Mouse (Mus musculus) midbrain, embryonic 14.5 days (tissue): ENCODE measurements around the gene Odf3b. TPM values are rescaled to one million over a fixed set of nuclear protein-coding genes. Genes with fewer than 3 reads are reported as not detected.

Source experiments
- ATAC-seq: fragments of 200-750 bp; cut with Nextera tagmentation; 2 replicates; pipeline ENCODE4 v1.8.0; 2017; ENCODE audit warnings: moderate number of reproducible peaks, moderate library complexity; ENCODE audit not compliant: low FRiP score, low TSS enrichment
- DNase-seq: peaks from one replicate; pipeline ENCODE4 v3.0.0-alpha.2; 2015
- H3K27ac ChIP-seq: fragments of 300-500 bp; sonication (generic); replicated peaks from 2 replicates; pipeline ENCODE4 v1.5.1; 2014; ENCODE audit warnings: mild to moderate bottlenecking, low read depth, low read length, moderate library complexity
- H3K27me3 ChIP-seq: fragments of 300-500 bp; sonication (generic); 2 replicates; pipeline ENCODE4 v1.6.1; 2014; ENCODE audit warnings: low read length, control low read depth, mixed read lengths; ENCODE audit not compliant: control insufficient read depth, insufficient read depth
- H3K36me3 ChIP-seq: fragments of 300-500 bp; sonication (generic); 2 replicates; pipeline ENCODE4 v1.6.1; 2014; ENCODE audit warnings: low read length, control low read depth; ENCODE audit not compliant: control insufficient read depth, insufficient read depth
- H3K4me1 ChIP-seq: fragments of 300-500 bp; sonication (generic); 2 replicates; pipeline ENCODE4 v1.6.1; 2014; ENCODE audit warnings: mild to moderate bottlenecking, antibody characterized with exemption, low read length, control low read depth; ENCODE audit not compliant: control insufficient read depth, insufficient read depth
- H3K4me2 ChIP-seq: fragments of 300-500 bp; sonication (generic); 2 replicates; pipeline ENCODE4 v1.6.1; 2014; ENCODE audit warnings: mild to moderate bottlenecking, low read length, moderate library complexity
- H3K4me3 ChIP-seq: fragments of 300-500 bp; sonication (generic); replicated peaks from 2 replicates; pipeline ENCODE4 v1.5.1; 2014; ENCODE audit warnings: low read depth, low read length
- H3K9ac ChIP-seq: fragments of 300-500 bp; sonication (generic); replicated peaks from 2 replicates; pipeline ENCODE4 v1.6.1; 2014; ENCODE audit warnings: mild to moderate bottlenecking, low read length, moderate library complexity
- H3K9me3 ChIP-seq: fragments of 300-500 bp; sonication (generic); 2 replicates; pipeline ENCODE4 v1.6.1; 2016; ENCODE audit warnings: low read length, control low read depth, mixed read lengths; ENCODE audit not compliant: control insufficient read depth
- WGBS: fragments of 180-500 bp; shearing (Covaris S2); extraction: QIAGEN DNeasy Blood & Tissue Kit; methylation state at CpG from one replicate; pipeline ENCODE4 v1.1.7; 2014; 5-methylcytosine and 5-hydroxymethylcytosine counted together
- polyA plus RNA-seq: library from polyadenylated mRNA; unstranded; fragments of >200 nt; fragmentation: Nextera tagmentation; extraction: Ambion mirVana; gene quantifications from 2 replicates; pipeline ENCODE4 v1.2.1, GENCODE M21; 2014

Odf3b gene
- polyA plus RNA-seq, 1 experiment from 2014 or later: 0.82 TPM

DNA sequence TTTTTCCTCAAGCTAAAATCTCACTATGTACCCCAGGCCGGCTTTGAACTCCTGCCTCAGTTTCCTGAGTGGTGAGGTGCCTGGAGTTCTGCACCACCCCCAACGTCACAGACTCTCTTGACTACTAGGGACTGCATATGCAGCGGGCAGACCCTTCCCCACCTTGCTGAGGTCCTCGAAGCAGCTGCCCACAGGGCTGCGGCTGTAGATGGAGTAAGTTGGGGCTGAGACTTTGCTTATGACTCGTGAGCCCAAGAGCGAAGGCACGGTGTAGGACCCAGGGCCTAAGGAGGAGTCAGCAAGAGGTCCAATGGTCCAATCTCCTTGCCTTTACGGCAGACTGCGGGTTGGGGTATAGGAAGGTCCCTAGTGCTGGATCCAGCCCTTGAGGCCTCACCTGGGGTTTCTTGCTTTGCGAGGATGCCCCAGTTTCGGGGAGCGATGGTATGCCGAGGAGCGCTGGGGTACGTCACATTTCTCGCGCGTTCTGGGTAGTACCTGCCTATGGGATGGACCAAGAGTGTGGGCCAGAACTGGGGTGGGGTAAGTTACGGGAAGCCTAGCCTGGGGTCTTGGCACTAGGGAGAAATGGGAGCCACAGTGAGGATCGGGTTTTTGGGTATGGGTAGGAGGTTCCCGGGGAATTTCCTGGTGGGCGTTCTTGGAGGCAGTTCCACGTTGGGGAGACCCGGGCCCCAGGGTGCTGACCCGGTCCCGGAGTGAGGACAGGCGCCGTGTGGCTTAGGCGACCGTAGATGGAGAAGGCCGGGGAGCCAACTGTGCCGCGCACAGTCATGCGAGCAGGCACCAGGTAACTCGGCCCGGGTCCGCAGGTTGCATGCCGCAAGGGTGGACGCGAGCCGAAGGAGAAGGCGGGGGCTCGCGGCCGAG lies 899 bp downstream of the Odf3b start:
- WGBS: 13% methylated on average over 46 of the region's 46 CpGs
- peaks cover 13% of the 10 kb centered on the region for H3K4me1 ChIP-seq
- H3K4me2 ChIP-seq: peak overlapping the region; percentile 59
- no peak overlapping the region for H3K27ac ChIP-seq
- peak overlapping the region; percentile 48 for H3K9ac ChIP-seq
- H3K4me3 ChIP-seq: peak overlapping the region; percentile 34
- peaks cover 42% of the 10 kb centered on the region for H3K27me3 ChIP-seq
- no peaks in the 10 kb centered on the region for H3K9me3 ChIP-seq
- DNase-seq (peak; percentile 29), ATAC-seq (no peak)
- H3K36me3 ChIP-seq: no peaks in the 10 kb centered on the region

DNA sequence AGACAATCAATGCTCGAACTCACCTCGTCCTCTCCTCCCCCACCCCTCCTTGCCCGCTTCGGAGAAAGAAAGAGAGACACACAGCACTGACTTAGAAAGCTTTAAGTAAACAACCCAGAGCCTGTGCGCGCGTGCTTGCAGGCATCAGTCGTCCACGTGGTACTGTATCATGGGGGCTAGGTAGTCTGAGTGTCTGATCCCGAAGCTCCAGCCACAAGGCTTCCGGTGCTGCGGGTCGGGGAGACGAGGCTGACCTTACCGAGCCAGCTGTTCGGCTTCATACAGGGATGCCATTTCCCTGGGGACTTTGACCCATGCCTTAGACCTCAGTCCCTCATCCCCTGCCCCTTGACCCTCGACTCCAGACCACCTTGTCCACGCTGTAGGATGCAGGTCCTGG lies 1.7 kb downstream of the Odf3b start:
- no peak overlapping the region for H3K27ac ChIP-seq
- DNase-seq (no peak), ATAC-seq (no peak)
- H3K36me3 ChIP-seq: peaks cover 4% of the 10 kb centered on the region
- no peak overlapping the region for H3K9ac ChIP-seq
- 6% methylated on average over 18 of the region's 18 CpGs for WGBS
- H3K9me3 ChIP-seq: no peaks in the 10 kb centered on the region
- H3K4me1 ChIP-seq: peaks cover 19% of the 10 kb centered on the region
- H3K4me3 ChIP-seq: no peak overlapping the region
- H3K4me2 ChIP-seq: no peak overlapping the region
- peaks cover 42% of the 10 kb centered on the region for H3K27me3 ChIP-seq

DNA sequence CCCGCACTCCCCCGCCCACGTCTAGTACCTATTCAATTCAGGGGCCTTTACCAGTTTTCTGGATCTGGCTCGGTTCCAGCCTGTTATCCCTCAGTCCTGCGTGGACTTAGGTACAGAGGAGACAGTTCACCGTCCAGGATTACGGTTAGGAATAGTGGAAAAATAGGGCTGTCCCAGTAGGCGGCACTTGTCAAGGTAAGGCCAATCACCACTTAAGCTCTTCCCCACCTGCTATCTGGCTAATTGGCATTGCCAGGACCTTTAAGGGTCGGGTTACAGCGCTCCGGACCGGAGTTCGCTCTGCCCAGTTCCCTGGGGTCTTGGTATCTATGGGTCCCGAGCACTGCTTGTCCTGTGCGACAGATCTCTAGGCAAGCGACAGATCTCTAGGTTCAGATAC lies 2.1 kb downstream of the Odf3b start, which contains the start of gene Tymp:
TSS of gene Tymp (minus strand) at position 83 of the 400 bp plus-strand sequence.
- Histone ChIP-seq H3K4me2 (no peak within 1 kb of the TSS), H3K9me3 (no peaks in the 10 kb centered on the region), H3K27me3 (peaks cover 42% of the 10 kb centered on the region), H3K4me3 (no peak within 1 kb of the TSS), H3K36me3 (peaks cover 8% of the 10 kb centered on the region), H3K9ac (no peak within 1 kb of the TSS), H3K27ac (no peak within 1 kb of the TSS), H3K4me1 (peaks cover 19% of the 10 kb centered on the region)
- WGBS: 24% methylated on average over 16 of the region's 16 CpGs
- DNase-seq: no peak
- no peak for ATAC-seq

DNA sequence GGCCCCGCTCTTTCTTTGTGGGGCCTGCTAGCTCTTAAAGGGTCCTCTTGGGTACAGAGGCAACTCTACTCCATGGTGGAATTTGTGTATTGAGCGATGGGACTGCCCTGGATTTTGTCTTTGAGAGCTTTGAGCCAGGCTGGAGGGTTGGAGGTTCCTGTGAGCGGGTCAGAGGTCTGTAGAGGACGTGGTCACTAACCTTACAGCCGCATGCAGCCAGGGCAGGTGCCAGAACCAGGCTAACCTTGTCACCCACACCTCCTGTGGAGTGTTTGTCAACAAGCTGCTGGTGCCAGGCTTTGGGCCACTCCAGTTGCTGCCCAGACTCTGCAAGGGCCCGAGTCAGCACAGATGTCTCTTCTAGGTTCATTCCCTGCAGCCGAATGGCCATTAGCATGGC lies 3.0 kb downstream of the Odf3b start:
- Histone ChIP-seq H3K4me1 (peaks cover 19% of the 10 kb centered on the region), H3K4me2 (no peak overlapping the region), H3K27ac (no peak overlapping the region), H3K4me3 (no peak overlapping the region), H3K9ac (no peak overlapping the region), H3K36me3 (peaks cover 17% of the 10 kb centered on the region), H3K9me3 (no peaks in the 10 kb centered on the region), H3K27me3 (peaks cover 42% of the 10 kb centered on the region)
- ATAC-seq: no peak
- 78% methylated on average over 7 of the region's 7 CpGs for WGBS
- no peak for DNase-seq

DNA sequence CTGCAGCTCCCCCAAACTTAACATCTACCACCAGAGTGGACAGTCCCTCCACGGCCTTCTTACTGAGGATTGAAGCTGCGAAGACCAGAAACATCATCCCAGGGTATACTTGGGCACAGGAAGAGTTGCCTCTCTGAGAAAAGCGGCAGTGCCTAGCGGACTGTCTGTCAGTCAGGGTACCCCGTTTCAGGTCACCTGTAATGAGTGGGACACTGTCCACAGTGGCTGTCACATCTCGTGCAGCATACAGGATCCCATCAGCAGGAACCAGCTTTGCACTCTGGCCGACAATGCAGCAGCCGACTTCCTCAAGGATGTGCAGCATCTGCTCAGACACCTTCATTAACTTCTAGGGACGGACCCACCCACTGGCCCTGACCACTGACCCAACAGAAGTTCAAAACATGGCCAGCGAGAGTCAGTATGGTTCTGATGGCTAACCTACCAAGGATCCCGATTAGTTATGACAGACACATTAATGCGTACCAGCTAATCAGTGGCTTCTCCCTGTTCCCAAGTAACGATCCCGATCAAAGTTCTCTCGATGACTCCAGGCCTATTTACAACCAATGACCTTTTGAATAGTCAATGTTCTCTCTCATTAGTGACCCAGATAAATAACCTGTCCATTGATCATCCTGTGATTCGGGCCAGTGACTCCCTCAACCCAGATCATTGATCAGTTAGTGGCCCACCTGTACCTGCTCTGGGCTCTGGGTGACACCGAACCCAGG lies 4.1 kb downstream of the Odf3b start:
- ATAC-seq (no peak), DNase-seq (no peak)
- Histone ChIP-seq H3K27me3 (peaks cover 38% of the 10 kb centered on the region), H3K27ac (no peak overlapping the region), H3K4me1 (peaks cover 19% of the 10 kb centered on the region), H3K4me3 (no peak overlapping the region), H3K9ac (no peak overlapping the region; the same call in 1 of the 2 replicates), H3K9me3 (no peaks in the 10 kb centered on the region), H3K4me2 (no peak overlapping the region; the same call in 1 of the 2 replicates), H3K36me3 (peaks cover 28% of the 10 kb centered on the region)
- WGBS: 93% methylated on average over 17 of the region's 17 CpGs

DNA sequence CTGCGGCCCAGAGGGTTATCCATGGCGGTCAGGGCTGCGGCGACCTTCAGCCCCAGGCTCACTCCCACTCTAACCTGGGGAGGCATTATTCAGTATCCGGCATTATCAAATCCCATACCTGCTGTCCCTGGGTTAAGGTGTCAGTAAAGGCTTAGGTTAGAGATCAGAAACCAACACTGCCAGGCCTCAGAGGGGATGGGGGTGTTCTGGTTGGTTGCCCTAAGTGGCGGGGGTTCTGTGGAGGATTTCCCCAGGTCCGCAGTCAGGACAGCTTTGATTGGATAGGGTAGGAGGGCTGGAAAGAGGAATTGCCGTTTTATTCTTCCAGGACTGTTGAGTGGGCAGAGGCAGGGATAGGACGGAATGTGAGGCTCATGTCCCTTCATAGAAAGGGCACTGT lies 4.7 kb downstream of the Odf3b start:
- H3K9me3 ChIP-seq: no peaks in the 10 kb centered on the region
- peak overlapping the region; percentile 70 for H3K4me3 ChIP-seq
- WGBS: 44% methylated on average over 9 of the region's 9 CpGs
- DNase-seq (no peak), ATAC-seq (peak; percentile 10; the same call in 1 of the 2 replicates)
- H3K27ac ChIP-seq: peak overlapping the region; percentile 93
- H3K4me2 ChIP-seq: peak overlapping the region; percentile 87
- peaks cover 35% of the 10 kb centered on the region for H3K27me3 ChIP-seq
- peaks cover 18% of the 10 kb centered on the region for H3K4me1 ChIP-seq
- peaks cover 34% of the 10 kb centered on the region for H3K36me3 ChIP-seq
- peak overlapping the region; percentile 81 for H3K9ac ChIP-seq

DNA sequence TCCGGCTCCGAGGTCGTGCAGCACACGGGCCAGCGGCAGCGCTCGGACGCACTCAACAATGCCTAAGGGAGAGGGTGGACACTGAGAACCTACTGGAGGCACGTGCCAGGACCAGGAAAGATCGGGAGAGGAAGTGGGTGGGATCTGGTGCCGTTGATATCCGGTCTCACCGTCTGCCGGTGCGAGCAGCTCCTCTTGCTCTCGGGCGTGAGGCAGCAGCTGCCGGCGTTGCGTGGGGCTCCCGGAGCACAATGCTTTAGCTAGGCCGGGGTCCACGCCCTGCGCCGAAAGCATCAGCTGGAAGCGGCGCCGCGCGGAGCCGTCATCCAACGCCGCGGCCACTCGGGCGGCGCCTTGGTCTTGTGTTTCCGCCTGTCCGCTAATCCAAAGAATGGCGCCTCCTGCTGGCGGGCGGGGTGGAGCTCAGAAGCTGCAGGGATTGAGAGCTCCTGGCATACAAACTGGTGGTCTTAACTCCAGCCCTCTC lies 5.3 kb downstream of the Odf3b start, which contains the start of gene Sco2:
TSS of gene Sco2 (minus strand) at position 85 of the 487 bp plus-strand sequence.
- Histone ChIP-seq H3K9me3 (no peaks in the 10 kb centered on the region), H3K27me3 (peaks cover 29% of the 10 kb centered on the region), H3K4me2 (peak within 1 kb of the TSS; percentile 87), H3K27ac (peak within 1 kb of the TSS; percentile 93), H3K9ac (peak within 1 kb of the TSS; percentile 81), H3K4me3 (peak within 1 kb of the TSS; percentile 70), H3K36me3 (peaks cover 40% of the 10 kb centered on the region), H3K4me1 (peaks cover 13% of the 10 kb centered on the region)
- under 1% methylated on average over 42 of the region's 42 CpGs for WGBS
- peak; percentile 85 for ATAC-seq
- DNase-seq: peak; percentile 96

DNA sequence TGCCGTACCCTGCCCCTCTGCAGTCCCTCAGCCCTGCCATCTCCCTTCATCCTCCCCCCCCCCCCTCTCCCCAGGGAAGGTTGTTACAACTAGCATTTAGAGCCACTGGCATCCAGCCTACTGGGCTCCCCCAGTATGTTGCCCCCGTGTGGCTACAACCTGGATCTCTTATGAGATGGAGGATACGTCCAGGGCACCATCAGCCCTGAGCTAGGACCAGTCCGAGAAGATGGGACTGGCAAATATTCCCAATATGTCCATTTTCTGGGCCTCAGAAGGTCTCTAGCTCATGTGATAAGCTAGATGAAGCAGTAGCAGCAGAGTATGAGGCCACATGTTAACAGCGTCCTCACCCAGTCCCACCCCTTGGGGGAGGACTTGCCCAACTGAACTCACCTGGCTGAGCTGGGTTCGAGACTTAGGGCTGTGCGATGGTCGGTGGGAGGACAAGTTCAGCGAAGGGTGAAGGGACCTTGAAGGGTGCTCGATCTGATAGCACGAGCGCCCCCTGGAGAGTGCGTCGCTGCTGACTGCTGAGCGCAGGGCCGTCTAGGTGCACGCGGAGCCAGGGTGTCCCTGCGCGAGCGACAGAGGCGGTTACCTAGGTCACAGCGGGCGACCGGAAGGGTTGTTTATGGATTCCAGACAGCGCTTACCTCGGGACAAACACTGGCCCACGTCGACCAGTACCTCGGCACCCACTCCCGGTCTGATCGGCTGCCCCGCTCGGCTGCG lies 5.9 kb downstream of the Odf3b start:
- ATAC-seq: peak; percentile 75
- peaks cover 46% of the 10 kb centered on the region for H3K36me3 ChIP-seq
- peak overlapping the region; percentile 87 for H3K4me2 ChIP-seq
- peak overlapping the region; percentile 93 for H3K27ac ChIP-seq
- no peaks in the 10 kb centered on the region for H3K9me3 ChIP-seq
- 2% methylated on average over 35 of the region's 35 CpGs for WGBS
- H3K9ac ChIP-seq: peak overlapping the region; percentile 81
- peaks cover 23% of the 10 kb centered on the region for H3K27me3 ChIP-seq
- H3K4me1 ChIP-seq: peaks cover 11% of the 10 kb centered on the region
- DNase-seq: peak; percentile 85
- H3K4me3 ChIP-seq: peak overlapping the region; percentile 70
